Mouse (Mus musculus) brain, embryonic 14.5 days (tissue): ENCODE measurements around the gene Gm15517. TPM values are rescaled to one million over a fixed set of nuclear protein-coding genes. Genes with fewer than 3 reads are reported as not detected.
"Not testable (repeated sequence)": the region's sequence is repeated elsewhere in the genome, so short reads cannot be mapped to it uniquely, and the experiment has no call there.

Experiments
- DNase-seq: peaks from one replicate; pipeline ENCODE4 v3.0.0-alpha.2; 2011; ENCODE audit warnings: low read depth
- CTCF ChIP-seq: fragments of 200-500 bp; IDR thresholded peaks from 2 replicates; pipeline ENCODE4 v1.5.1; 2012; ENCODE audit warnings: inconsistent platforms, mild to moderate bottlenecking, moderate library complexity, borderline replicate concordance; ENCODE audit not compliant: insufficient read depth, insufficient read length; ENCODE audit errors: extremely low read depth
- POLR2A ChIP-seq: fragments of 200-500 bp; IDR thresholded peaks from 2 replicates; pipeline ENCODE4 v1.6.1; 2012; ENCODE audit warnings: mild to moderate bottlenecking, inconsistent platforms, borderline replicate concordance; ENCODE audit not compliant: poor library complexity, insufficient read depth, insufficient read length, severe bottlenecking; ENCODE audit errors: extremely low read depth
- polyA plus RNA-seq: library from polyadenylated mRNA; depleted of rRNA; stranded (reverse); fragments of >200 nt; gene quantifications from 2 replicates; pipeline ENCODE4 v1.2.3, GENCODE M21; 2012

The Gm15517 gene
- polyA plus RNA-seq, 1 experiment, result 1.2 TPM

GRCm38 (mm10) chr7:44247971-44248370, 13.3 kb upstream of the Gm15517 start:
- DNase-seq, result no peak
- no peak for TF ChIP-seq POLR2A
- TF ChIP-seq CTCF, result no peak

- TF ChIP-seq POLR2A, result no peak
- TF ChIP-seq CTCF, result no peak
- DNase-seq, result no peak
These were observed 12.0 kb upstream of the Gm15517 start for GRCm38 (mm10) chr7:44249248-44249647.

DNA sequence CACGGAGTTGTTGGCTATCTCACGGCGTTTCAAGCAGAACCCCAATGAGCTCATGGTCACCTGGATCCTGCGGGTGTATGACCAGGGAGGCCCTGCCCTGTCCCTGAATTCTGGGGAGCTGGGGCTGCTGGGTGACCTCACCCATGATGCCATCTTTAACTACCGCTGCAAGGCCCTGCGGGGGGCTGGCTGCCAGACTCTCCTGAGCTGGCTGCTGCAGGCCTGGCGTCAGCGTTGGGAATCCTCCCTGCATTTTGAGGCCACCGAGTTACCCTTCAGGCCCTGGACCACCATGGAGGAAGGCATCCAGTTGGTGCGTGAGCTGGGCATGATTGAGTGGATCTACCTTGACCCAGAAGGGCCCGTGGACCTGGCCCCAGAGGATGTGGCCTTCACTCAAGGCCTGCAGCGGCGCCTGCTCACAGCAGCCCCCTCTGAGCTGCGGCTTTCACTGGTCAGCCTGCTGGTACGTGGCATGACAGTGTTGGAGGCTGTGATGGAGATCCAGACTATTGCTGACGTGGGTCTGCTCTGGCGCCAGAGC, 10.4 kb upstream of the Gm15517 start:
- not testable (repeated sequence) for DNase-seq

- DNase-seq, result no peak
- TF ChIP-seq CTCF (no peak), POLR2A (no peak)
These were observed 8.1 kb upstream of the Gm15517 start for GRCm38 (mm10) chr7:44253023-44253616.

- no peak for DNase-seq
- no peak for TF ChIP-seq CTCF
- no peak for TF ChIP-seq POLR2A
These were observed 6.3 kb upstream of the Gm15517 start for GRCm38 (mm10) chr7:44254930-44255329.

DNA sequence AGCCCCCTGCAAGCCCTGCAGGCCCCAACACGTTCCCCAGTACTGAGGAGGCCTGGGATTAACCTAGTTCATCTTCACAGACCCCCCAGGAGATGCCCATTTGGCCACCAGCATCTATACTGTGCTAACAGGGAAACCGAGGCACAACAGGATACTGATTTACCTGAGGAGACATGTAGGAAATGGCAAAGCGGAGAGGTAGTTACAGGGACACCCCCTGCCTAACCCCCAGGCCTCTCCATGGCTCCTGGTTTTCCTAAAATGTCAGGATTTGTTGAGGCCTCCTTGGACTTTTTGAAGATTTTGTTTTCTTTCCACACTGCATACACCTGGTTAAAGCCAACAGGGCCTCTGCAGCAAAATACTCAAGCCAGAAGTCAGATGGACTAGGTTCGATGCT, 4.0 kb upstream of the Gm15517 start, which contains the start of gene Acp4:
Gene Acp4 (minus strand): TSS at position 101 of the 400 bp plus-strand sequence.
- DNase-seq, result no peak
- no peak for TF ChIP-seq POLR2A
- no peak for TF ChIP-seq CTCF

DNA sequence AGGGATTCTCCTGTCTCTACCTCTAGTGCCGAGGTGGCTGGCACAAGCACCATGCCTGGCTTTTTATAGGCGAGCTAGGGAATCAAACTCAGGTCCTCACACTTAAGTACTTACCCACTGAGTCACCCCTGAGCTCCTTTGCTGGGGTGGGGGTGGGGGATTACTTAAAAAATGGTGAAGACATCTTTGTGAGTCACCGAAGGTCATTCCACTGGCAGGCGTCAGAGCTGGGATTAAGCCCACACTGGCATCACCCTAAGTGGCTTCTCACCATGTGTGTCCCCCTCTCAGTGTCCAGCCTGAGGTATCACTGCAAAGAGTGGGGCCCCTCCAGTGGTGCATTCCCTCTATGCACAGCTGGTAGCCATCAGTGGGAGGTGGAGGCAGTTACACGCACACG, 837 bp upstream of the Gm15517 start:
- no peak for DNase-seq
- no peak for TF ChIP-seq POLR2A
- TF ChIP-seq CTCF, result no peak

- peak; percentile 97 for DNase-seq
- peak; percentile 97 for TF ChIP-seq CTCF
- TF ChIP-seq POLR2A, result no peak
These were observed 1.8 kb downstream of the Gm15517 start for GRCm38 (mm10) chr7:44262791-44263643.

GRCm38 (mm10) chr7:44268117-44268516, 6.9 kb downstream of the Gm15517 start:
- no peak for DNase-seq
- TF ChIP-seq CTCF (no peak), POLR2A (no peak)

DNA sequence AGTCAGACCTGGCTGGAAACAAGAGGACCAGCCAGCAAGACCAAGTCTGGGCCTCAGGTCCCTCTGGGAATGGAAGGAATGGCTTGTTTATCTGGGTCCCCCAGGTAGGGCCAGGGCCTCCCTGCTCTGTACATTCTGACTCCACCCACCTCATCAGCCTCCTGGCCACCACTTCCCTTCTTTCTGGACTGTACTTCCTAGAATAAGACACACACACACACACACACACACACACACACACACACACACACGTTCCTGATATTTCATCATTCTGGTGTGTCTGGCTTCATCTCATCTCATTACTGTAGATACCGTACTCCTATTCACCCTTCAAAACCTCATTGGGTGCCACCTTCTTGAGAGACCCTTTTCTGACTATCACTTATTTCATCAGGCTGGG, 8.2 kb downstream of the Gm15517 start:
- TF ChIP-seq CTCF (no peak), POLR2A (no peak)
- no peak for DNase-seq

DNA sequence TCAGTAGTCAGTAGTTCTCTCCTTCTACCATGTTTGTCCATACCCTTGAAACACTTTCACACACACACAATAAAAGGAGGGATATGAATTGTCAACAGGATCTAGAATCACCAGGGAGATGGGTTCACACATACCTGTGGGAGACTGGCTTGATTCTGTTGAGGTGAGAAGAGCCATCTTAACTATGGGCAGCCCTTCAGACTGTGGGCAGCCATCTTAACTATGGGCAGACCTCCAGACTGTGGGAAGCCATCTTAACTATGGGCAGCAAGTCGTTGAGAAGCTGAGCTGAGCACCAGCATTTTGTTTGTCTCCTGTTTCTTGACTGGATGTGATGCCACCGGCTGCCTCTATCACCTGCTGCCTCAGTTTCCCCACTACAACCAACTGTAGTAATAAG, 10.1 kb downstream of the Gm15517 start:
- DNase-seq, result peak; percentile 75
- TF ChIP-seq CTCF (no peak), POLR2A (no peak)

DNA sequence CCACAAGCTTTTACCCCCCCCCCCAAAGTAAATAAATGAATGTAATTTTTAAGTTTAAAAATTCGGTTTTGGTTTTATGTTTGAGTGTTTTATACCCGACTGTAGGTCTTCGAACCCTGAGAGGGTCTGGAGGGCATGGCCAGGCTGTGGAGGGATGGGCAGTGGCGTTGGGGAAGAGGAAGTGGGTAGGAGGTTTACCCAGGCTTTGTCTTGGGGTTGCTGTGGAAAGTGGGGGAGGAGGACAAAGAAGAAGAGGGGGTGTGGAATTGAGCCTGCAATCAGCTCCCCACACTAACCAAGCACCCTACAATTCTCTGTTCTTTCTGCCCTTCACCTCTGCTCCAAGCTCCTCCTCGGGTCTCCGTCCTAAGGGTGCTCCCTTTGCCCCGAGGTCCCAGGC, 11.3 kb downstream of the Gm15517 start:
- TF ChIP-seq POLR2A, result no peak
- TF ChIP-seq CTCF, result no peak
- no peak for DNase-seq
